Mouse (Mus musculus) pancreas, adult 10 weeks (tissue): ENCODE measurements around the gene Bex3. TPM values are rescaled to one million over a fixed set of nuclear protein-coding genes. Genes with fewer than 3 reads are reported as not detected.

Experiments used
- polyA plus RNA-seq: library from polyadenylated mRNA; stranded (reverse); fragments of 350-450 nt; fragmentation: Illumina TruSeq; extraction: RNeasy Lipid Tissue Mini Kit (QIAGEN cat#74804); gene quantifications from one replicate; pipeline ENCODE4 v1.2.3, GENCODE M21; 2015; ENCODE audit warnings: low read depth, low replicate concordance; ENCODE audit not compliant: insufficient read depth

Bex3 gene
- polyA plus RNA-seq = 25.5 TPM

DNA sequence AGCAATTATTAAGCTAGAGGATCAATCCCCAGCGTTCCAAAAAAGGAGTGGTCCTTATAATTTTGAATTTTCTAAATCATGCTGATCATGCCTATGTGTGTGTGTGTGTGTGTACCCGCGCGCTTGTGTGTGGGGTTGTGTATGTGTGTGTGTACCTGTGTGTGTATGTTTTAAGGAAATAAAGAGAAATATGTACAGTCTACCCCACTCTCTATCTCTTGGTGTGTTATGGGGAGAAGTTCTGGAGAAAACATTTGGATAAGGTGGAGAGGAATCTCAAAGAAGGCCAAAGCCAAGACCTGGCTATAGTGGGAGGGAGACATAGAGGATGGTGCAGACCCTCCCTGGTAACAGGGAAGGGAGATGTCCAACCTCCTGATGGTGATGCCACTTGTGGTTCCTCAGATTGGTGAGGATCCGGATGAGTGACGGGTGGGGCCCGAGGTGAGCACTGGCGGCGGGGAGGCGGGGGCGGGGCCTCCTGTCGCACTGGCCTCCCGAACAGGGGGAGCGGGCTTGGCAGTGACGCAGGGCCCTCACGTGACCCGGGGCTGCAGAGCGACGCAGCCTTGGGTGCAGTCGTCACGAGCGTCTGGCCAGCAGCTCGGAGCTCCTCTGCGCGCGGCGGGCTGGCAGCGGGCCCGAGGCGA is at the start of gene Bex3:
Gene Bex3, plus strand, starts transcription at position 511 of the 650 bp plus-strand sequence.

DNA sequence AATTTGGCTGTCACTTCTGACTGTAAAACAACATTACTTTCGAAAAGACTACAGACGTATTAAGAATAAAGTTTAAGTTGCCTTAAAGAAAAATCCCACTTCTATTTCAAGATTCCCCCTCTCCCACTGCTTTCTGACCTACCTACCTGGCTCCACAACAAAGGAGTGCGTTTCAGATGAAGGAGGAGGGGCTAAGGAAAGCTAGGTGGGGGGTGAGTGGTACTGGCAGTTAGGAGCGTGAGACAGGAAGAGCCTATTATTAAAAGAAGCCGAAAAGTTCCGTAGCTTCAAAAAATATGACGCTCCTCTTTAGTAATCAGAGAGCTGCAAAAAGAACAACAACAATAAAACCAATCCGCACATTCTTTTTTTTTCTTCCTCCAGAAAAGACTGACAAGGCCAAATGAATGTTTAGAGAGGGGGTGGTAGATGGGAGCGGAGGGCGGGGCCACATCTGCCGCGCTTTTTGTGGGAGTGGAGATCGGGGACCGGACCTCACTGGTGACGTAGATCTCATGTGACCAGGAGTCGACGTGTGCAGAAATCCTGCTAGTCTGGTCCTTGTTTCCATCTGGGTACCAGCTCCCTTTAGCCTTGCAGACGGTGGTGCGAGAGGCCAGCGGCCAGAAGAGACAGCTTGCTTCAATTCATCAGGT is 25.4 kb upstream of the Bex3 start, which contains the start of gene Tceal9:
Gene Tceal9, plus strand, starts transcription at position 506 of the 656 bp plus-strand sequence.

Other genes starting within 250 kb of the Bex3 start
- gene Arxes1, start 236.9 kb upstream of the Bex3 start, polyA plus RNA-seq = not detected
- gene Bex2, start 202.0 kb upstream of the Bex3 start, polyA plus RNA-seq = 17.4 TPM
- not detected for gene Nxf3, start 185.0 kb upstream of the Bex3 start, polyA plus RNA-seq
- 5.6 TPM for gene Bex4, start 131.3 kb upstream of the Bex3 start, polyA plus RNA-seq
- 17.8 TPM for gene Tceal8, start 97.9 kb upstream of the Bex3 start, polyA plus RNA-seq
- gene Tceal5, start 66.4 kb upstream of the Bex3 start, polyA plus RNA-seq = not detected
- gene Tceal7, start 55.5 kb upstream of the Bex3 start, polyA plus RNA-seq = not detected
- gene Bex1, start 54.7 kb upstream of the Bex3 start, polyA plus RNA-seq = 1.6 TPM
- gene Tceal9, start 25.2 kb upstream of the Bex3 start, polyA plus RNA-seq = 70.5 TPM
- gene Kir3dl1, start 247.7 kb downstream of the Bex3 start, polyA plus RNA-seq = not detected